Mouse (Mus musculus) heart, postnatal 36 days (tissue): ENCODE measurements around the gene Arhgap44. TPM values are rescaled to one million over a fixed set of nuclear protein-coding genes. Genes with fewer than 3 reads are reported as not detected.

Experiments
- DNase-seq, 2 experiments: peaks; one replicate each; pipeline ENCODE4 v3.0.0; 2021 to 2022
- intact Hi-C: fragments of 180-260 bp; cut with DNase I; formaldehyde crosslinking; loops from one replicate; pipeline ENCODE4 v1.15.1; 2025
- total RNA-seq, 2 experiments: library from RNA; stranded (reverse); gene quantifications; 2 replicates each; pipeline ENCODE4 v1.2.3; 2021

The Arhgap44 gene
- total RNA-seq, 2 experiments from 2014 or later = 20.8 to 24.3 TPM

DNA sequence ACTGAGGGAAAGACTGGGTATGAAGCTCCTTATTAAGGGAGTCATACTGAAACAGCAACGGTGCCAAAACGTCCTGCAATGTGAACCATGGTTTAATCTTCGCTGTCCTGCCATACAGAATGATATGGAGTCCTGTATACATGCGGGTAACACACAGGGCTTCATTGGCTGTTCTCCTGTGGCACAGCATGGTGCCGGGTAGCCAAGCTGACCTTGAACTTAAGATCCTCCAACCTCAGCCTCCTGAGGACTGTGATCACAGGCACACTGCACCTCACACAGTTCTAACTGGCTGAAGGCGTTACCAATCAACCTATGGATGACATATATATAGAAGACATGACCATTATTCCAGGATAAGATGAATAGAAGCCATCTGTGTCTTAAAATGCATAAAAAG, 72.4 kb downstream of the Arhgap44 start:
- no peak for DNase-seq
- intact Hi-C loops = no loop called here

DNA sequence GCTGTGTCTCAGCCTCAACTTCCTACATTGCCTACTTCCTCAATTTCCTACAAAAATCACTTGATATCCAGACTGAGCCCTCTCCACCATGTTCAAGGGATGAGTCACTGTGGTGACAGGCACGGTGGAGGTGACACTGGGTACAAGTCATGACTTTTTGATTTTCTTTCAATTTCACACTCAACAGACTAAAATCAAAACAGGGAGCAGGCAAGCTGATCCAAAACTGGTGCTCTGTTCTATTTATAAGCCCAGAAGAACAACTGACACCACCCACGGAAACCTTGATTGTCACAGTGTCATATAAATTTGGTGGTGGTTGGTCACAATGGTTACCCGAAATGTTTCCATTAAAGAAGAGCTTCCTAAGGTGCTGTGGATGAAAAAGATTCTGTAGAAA, 72.8 kb downstream of the Arhgap44 start:
- intact Hi-C loops = loop anchor here (5.0 kb wide), 1 partner anchor 587 kb away; no protein-coding TSS in a partner anchor
- DNase-seq = no peak

DNA sequence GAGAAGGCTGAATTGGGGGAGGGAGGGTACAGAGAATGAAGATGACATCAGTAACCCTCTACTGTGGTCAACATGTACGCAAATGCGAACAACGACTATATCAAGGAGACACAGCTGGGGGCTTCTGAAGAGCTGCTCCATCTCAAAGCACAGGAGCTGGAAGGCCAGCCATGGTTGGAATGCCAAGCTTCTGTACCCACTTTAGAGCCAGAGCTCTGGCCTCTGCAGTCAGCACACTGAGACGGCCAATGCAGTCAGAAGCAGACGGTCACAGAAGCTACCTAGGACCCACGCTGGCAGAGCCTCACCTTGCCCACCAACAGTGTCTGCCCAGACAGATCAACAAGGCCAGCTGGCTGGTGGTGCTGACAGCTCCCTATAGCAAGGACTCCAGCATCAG, 73.5 kb downstream of the Arhgap44 start:
- no peak for DNase-seq
- intact Hi-C loops = loop anchor here (5.0 kb wide), 1 partner anchor 588 kb away; no protein-coding TSS in a partner anchor

DNA sequence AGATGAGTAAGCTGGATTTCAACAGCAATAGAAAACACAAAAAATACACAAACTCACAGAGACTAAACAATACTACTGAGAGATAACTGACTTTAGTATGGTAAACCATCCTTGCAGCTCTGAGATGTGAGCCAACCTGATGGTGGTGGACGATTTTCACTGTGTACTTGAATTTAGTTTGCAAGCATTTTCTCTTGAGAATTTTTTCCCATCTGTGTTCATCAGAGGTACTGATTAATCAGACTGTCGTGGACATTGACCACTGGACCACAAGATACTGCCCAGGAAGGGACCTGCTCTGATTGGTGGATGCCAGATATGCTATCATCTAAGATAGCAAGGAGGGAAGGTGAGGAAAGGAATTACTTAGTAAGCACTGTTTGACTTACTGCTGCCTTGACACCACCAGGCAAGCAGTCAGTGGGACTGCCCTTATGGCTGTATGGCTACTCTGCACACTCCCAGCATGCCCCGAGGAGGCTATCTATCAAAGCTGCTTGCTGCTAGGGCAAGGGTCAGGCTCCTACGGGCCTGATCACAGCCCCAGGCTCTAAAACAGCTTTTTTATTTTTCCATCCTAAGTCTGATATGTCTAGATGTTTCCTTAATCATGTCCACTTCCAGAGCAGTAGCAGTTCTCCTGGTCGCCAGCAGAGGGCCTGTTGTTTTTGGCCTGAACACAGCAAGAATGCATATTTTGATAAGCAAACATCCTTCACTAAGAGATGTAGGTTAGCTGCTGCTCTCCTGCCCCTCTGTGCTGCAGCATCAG, 74.1 kb downstream of the Arhgap44 start:
- peak; percentile 32 to 58 for DNase-seq
- intact Hi-C loops = loop anchor here (5.0 kb wide), 1 partner anchor 589 kb away; no protein-coding TSS in a partner anchor

DNA sequence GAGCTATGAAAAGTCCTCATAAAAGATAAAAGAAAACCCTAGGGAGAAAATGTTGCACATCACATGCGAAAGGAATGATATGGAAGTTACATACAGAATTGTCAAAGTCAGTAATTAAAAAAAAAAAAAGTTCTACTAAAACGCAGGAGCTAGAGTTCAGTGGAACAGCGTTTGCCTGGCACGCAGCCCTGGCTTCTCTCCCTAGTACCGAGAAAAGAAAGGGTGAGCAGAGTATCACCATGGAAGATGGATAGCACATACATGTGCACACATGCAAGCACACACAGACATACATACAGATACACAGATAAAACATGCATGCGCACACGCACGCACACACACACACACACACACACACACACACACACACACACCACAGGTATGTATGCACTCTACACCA, 82.0 kb downstream of the Arhgap44 start:
- no peak for DNase-seq
- intact Hi-C loops = no loop called here

DNA sequence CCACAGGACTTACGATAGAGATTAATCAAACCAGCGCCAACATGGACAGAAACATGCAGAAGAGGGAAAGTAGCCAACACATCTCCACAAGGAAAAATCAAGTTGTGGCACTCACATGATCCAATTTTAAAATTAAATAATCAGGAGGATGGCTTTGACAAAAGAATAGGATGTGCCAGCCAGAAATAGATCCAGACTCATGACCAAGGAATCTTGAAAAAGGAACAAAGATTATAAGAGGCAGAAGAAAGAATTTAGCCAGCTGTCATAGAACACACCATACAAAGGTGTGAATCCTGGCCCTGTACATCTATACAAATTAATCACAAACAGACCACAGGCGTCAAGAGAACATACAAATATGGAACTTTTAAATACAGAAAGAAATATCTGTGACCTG, 82.5 kb downstream of the Arhgap44 start:
- intact Hi-C loops = no loop called here
- no peak for DNase-seq

DNA sequence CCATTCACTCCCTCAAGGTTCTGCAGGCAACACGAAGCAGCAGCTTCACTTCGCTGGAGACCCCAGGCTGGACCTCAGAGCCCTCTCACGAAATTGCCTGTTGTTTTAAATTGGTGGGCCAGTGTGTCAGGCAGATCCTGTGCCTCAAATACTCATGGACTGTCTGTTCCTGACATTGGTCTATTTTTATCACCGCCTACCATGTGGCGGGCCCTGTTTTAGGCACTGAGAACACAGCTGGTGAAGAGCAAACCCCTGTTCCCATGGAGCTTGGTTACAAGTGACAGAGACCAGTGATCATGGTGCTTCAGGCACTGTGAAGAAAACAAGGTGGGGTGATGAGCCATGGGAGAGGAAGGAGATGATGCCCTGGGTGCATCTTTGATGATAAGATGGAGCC, 93.2 kb downstream of the Arhgap44 start:
- DNase-seq = no peak
- intact Hi-C loops = no loop called here

DNA sequence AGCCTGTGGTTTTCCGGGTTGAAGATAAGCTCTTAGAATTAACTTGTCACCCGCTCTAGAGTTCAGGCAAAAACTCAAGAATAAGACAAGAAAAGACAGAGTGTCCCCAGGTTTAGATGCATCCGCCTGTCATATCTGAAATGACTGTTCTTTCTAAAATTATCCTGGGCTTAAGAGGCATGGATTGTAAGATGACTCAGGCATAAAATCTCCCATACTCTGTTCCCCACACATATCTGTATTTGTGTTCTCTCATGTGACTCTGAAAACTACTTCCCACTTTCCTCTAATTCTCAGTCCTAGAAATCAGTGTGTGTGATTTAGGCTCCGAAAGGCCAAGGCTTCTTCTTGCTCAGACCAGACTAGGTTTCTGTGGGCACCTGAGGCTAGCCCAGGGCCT, 93.7 kb downstream of the Arhgap44 start:
- no peak for DNase-seq
- intact Hi-C loops = no loop called here

DNA sequence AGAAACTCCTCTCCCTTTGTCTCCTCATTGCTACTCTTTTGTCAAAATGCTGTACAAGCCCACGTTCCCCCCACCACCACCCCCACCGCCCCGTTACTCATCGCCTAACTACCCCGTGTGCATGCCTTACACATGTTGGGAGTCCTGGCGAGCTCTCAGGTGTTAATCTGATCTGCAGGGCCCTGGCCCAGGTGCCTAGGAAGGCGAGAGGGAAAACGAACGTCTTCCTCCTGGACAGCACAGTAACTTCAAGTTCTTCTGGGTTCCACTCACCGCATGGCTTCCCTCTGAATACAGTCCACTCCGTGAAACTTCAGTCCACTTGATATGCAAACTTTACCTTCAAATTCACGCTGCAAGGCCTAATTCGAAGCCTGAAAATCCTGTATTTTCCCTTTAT, 97.6 kb downstream of the Arhgap44 start:
- no peak for DNase-seq
- intact Hi-C loops = no loop called here

DNA sequence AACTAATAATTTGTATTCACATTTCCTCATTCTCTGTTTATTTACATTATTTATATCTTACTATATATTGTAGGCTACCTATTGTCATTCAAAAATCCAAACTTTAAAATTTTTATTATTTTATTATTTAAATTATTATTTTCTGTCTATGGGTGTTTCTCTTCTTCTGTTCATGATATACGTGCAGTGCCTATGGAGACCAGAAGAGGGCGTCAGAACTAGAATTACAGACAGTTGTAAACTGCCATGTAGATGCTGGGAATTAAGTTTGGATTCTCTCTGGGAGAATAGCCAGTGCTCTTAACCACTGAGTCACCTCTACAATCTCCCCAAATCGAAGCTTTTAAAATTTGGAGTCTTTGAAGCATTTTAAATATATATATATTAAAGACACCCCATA, 101.3 kb downstream of the Arhgap44 start:
- no peak for DNase-seq

DNA sequence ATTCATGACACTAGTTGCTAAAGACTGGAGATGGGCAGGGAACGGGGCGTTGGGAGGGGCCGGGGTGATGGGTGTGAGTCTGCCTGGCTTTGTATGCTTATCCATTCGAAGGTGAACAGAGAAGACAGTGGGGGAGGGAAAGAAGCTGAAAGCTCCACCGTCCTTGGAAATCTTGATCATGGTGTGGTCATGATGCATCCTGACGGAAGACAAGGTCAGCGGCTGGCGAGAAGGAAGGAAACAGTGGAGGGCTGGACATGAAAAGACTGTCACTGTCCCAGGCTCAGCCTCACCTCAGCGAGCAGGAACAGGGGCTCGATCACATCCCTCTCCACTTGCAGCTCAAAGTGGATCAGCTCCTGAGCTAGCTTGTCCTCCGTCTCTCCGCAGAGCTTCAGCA, 103.2 kb downstream of the Arhgap44 start:
- no peak for DNase-seq
- intact Hi-C loops = no loop called here

More for the DNA sequence above, 101.3 kb downstream of the Arhgap44 start:
- intact Hi-C loops = loop anchor here (5.0 kb wide), 1 partner anchor 101 kb away; the partner anchor contains the start of gene Arhgap44

DNA sequence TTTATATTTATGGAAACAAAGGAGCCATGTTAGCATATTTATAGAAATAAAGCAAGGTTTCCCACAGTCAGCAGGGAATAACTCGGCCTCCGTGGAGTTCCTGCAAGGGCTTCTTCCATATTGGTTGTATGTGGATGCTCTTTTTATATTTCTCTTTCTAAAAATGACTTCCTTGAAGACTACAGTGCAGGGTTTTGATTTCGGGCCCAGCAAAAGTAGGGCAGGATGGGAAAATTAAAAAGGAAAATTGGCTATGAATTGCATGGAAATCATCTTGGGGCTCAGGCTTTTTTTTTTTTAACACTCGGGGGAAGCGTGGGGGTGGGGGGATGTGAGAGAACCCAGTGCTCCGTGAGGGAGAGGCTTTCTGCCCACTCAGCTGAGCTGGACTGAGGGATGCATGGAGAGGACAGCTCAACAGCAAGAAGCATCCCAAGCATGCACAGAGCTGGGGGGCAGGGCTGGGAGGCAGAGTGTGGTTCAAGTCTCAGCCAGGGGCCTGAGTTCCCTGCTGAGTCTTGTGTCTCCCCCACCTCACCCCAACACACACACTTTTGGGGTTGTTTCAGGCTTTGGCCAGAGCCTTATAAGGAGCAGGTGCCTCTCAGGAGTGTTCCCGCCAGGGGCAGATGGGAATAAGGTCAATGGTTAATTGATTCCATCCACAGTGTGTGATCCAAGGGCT, 104.4 kb downstream of the Arhgap44 start:
- DNase-seq = no peak
- intact Hi-C loops = no loop called here

DNA sequence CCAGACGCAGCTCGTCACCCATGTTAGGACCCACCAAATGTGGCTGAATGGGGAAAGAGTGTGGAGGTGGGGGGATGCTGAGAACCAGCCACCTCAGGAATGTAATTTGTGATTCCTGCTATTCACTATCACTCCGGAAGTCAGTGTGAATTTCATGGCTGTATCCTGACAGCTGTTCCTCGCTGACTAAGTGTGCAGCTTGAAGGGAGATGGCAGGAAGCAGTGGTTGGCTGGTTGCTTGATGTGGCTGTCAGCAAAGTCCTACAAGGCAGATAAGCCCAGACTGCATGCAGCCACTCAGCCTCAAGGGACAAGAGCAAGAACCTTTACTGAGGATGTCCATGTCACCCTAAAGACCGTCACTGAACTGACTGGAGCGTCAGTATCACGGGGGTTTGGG, 107.2 kb downstream of the Arhgap44 start:
- intact Hi-C loops = no loop called here
- DNase-seq = no peak

DNA sequence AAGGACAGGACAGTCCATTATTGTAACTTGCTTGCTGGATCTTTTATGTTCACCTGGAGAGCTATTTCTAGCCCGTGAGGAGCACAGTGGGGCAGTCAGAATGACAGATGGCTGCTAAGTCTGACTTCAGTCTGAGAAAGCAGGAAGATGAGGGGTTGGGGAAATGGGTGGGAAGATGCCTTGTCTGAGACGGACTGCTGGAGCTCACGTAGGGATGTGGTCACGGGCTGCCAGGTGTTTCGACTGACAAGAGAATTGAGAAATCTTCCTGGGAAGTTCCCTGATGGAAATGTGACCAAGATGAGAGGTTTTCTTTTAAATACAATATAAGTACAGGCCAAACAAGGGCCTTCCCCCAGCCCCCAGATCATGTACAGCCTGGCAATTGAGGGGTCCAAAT, 108.5 kb downstream of the Arhgap44 start:
- DNase-seq = no peak
- intact Hi-C loops = no loop called here

DNA sequence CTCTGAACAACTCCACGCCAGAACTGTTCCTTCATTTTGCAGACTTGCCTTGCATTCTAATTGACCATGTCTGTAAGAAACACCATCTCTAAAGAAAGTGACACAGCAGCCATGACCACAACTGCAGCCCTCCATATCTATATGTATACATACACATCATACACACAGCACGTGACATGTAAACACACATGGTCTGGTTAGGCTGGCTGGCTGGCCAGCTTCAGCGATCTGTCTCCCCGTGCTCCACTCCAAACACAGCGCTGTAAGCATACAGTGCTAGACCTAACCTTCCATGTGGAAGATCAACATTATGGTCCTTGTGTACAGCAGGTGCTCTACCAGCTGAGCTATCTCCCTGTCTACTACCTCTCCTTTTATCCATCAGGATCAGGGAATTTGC, 111.9 kb downstream of the Arhgap44 start:
- intact Hi-C loops = no loop called here
- no peak for DNase-seq

DNA sequence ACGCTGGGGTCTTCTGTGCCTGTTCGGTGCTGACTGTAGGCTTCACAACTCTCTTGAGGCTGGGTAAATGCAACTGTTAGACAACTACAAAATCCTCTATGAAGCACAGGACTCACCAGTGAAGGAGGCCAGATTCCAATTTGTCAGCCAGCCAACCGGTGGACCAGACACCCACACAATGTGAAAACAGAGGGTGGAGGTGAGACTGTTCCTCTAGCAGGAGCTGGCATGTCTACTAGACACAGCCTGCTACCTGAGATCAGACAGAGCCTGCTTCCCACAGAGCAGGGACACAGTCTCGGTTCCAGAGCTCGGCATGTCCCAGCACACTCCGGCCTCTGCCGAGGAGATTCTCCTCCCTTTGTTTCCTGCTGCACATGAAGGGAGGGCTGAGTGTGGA, 113.7 kb downstream of the Arhgap44 start:
- intact Hi-C loops = no loop called here

DNA sequence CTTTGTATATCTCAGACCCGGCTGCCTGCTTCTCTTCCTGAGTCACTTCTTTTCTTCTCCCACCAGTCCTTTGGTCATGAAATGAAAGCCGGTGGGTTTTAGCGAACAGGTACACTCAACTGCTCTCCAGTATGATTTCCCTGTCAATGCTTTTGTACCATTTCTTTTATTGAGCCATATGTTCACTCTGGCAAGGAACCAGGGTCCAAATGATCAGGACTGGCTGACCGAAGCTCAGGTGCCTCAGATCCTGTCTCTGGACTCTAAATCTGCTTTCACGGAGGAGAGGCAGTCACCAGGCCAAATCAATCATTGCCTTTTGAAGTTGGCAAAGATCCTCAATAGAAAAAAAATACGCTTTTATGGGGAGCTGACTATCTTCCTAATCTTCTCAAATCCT, 122.2 kb downstream of the Arhgap44 start:
- no peak for DNase-seq
- intact Hi-C loops = no loop called here

More for the DNA sequence above, 113.7 kb downstream of the Arhgap44 start:
- no peak for DNase-seq

DNA sequence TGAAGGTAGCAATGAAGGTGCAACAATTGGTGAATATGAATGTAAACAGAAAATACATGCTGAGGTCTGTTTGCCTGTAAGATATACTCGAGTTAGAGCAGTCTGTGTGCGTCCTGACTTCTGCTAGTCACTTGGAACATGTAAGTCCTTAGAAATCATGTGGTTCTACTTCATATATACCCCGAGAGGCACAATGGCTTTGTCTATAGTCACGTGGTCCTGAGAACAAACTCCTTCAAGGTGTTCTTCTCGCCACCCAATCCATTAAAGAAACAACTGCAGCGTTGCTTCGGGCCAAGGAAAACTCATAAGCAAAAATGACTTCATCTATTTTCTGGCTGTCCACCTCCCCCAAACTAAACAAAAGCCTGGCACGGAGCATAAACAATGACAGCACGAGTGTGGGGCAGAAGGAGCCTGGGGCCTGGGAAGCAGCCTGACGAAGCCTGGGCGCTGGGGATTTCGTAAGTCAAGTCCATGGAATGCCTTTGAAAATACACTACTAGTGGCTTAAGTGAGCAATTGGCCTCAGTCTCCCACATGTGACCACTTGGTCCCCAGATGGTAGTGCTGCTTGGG, 123.2 kb downstream of the Arhgap44 start:
- intact Hi-C loops = no loop called here
- no peak for DNase-seq

DNA sequence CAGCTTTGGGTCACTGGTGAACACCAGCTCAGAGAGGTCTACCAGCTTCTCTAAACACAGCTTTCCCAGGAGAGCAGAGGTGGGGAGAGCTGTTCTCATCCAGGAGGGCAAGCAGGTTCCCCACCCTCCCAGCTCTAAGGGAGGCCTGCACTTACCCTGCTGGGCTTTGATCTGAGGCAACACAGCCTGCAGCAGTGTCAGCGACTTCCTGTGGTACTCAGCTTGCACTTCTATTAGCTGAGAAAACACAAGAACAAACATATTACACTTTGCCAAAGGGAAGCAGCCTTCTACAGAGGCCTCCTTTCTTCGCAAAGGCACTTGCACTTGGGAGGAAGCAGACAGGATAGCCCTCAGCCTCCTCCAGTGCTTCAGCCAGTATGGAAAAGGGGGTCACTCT, 123.8 kb downstream of the Arhgap44 start:
- intact Hi-C loops = no loop called here
- no peak for DNase-seq

DNA sequence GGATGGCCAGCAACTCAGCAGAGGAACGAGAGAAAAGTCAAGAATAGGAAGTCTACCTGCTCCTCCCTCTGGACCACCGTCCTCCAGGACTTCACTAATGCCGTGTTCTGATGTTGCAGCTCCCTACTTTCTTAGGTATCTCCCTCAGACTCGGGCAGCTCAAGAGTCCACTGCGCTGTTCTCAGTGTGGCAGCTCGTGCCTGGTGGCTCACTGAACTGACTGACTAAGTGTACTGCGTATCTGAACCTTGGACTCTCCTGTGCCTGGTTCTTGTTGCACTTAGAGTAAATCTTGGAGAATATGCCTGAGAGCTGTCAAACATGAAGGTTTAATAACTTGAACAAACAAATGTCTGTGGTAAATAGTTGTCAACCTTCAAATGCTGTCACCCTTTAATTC, 130.5 kb downstream of the Arhgap44 start:
- intact Hi-C loops = no loop called here
- DNase-seq = no peak

DNA sequence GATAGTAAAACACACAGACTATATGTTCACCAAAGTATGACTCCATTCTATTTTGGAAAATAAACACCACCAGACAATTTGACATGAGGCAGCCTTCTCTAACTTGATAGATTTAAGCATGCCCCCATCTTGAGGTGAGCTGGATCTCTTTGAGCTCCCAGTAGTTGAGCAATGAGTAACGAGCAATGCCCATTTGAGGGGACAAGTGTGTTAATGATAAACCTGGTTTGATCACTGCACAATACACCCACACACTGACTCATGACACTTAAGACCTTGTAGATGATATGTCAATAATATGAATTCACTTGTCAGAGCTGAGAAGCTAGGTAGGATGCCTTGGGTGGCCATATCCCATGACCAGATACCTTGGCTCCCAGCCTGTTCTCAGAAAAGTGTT, 132.6 kb downstream of the Arhgap44 start:
- intact Hi-C loops = no loop called here
- no peak for DNase-seq

DNA sequence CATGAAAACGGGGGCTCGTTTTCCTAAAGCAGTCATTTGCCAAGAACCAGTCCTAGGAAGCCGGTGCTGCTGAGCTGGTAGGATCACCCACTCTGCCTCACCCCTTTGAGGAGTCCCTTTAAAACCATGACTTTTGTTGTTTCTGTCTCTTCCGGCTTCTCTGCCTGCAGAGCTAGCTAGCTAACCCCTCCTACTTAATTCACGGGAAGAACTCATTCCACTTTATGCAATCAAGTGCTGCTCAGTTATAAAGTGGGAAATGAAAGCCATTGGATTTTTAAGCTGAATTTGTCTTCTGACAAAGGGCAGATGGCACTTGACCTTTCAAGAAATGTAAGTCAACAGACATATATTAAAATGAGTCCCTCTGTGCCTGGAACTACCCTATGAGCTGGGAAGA, 134.7 kb downstream of the Arhgap44 start:
- intact Hi-C loops = no loop called here
- no peak for DNase-seq
